Mouse (Mus musculus) heart, embryonic 13.5 days (tissue): Measurements from ENCODE around the gene Setd7. TPM values are rescaled to one million over a fixed set of nuclear protein-coding genes. Genes with fewer than 3 reads are reported as not detected.

Experiments
- ATAC-seq: fragments of 200-750 bp; cut with Nextera tagmentation; 2 replicates; pipeline ENCODE4 v1.8.0; 2017; ENCODE audit warnings: moderate TSS enrichment; ENCODE audit not compliant: insufficient number of reproducible peaks, low FRiP score, low TSS enrichment; ENCODE audit errors: extremely low read depth
- H3K27ac ChIP-seq: fragments of 300-500 bp; sonication (generic); replicated peaks from 2 replicates; pipeline ENCODE4 v1.5.1; 2015; ENCODE audit warnings: moderate library complexity, mild to moderate bottlenecking, inconsistent platforms
- H3K27me3 ChIP-seq: fragments of 300-500 bp; sonication (generic); replicated peaks from 2 replicates; pipeline ENCODE4 v1.6.1; 2015; ENCODE audit warnings: mild to moderate bottlenecking, inconsistent platforms
- H3K36me3 ChIP-seq: fragments of 300-500 bp; sonication (generic); 2 replicates; pipeline ENCODE4 v1.6.1; 2015; ENCODE audit warnings: mild to moderate bottlenecking, inconsistent platforms
- H3K4me1 ChIP-seq: fragments of 300-500 bp; sonication (generic); 2 replicates; pipeline ENCODE4 v1.6.1; 2015; ENCODE audit warnings: inconsistent platforms
- H3K4me2 ChIP-seq: fragments of 300-500 bp; sonication (generic); 2 replicates; pipeline ENCODE4 v1.6.1; 2015; ENCODE audit warnings: inconsistent platforms, mild to moderate bottlenecking, moderate library complexity
- H3K4me3 ChIP-seq: fragments of 300-500 bp; sonication (generic); 2 replicates; pipeline ENCODE4 v1.5.1; 2015; ENCODE audit warnings: moderate library complexity, mild to moderate bottlenecking, inconsistent platforms
- H3K9ac ChIP-seq: fragments of 300-500 bp; sonication (generic); 2 replicates; pipeline ENCODE4 v1.6.1; 2015; ENCODE audit warnings: inconsistent platforms, mild to moderate bottlenecking, moderate library complexity
- H3K9me3 ChIP-seq: fragments of 300-500 bp; sonication (generic); 2 replicates; pipeline ENCODE4 v1.6.1; 2016; ENCODE audit warnings: inconsistent platforms
- WGBS: fragments of 180-500 bp; shearing (Covaris S2); methylation state at CpG from one replicate; pipeline ENCODE4 v1.1.7; 2015; ENCODE audit warnings: mixed read lengths; 5-methylcytosine and 5-hydroxymethylcytosine counted together
- polyA plus RNA-seq: library from polyadenylated mRNA; unstranded; fragments of >200 nt; fragmentation: Nextera tagmentation; extraction: Ambion mirVana; gene quantifications from 2 replicates; pipeline ENCODE4 v1.2.1, GENCODE M21; 2015

Gene Setd7
- polyA plus RNA-seq, 1 experiment from 2014 or later: 3.8 TPM

DNA sequence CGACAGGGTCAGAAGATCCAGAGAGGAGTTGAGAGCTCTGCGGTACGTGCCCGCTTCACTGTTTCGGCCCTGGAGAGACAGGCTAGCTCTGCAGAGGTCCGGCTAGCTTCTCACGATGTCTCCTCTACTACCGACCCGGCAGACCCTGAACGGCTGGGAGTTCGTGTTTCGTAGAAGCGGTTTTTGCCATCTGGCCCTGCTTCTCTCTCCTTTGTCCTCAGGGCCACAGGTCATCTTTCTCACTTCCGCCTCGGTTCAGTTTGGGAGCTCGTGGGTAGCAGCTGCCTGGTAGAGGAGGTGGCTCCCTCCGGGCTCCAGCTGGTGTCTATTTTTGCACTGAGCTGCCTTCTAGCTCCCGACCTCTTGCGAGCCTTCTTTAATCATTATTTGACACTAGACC lies 55.2 kb downstream of the Setd7 start:
- H3K36me3 ChIP-seq: no peaks in the 10 kb centered on the region
- ATAC-seq: no peak
- H3K27ac ChIP-seq: no peak overlapping the region
- 66% methylated on average over 19 of the region's 19 CpGs for WGBS
- H3K27me3 ChIP-seq: no peaks in the 10 kb centered on the region
- H3K4me3 ChIP-seq: no peak overlapping the region
- H3K4me1 ChIP-seq: peaks cover 4% of the 10 kb centered on the region; the same call in 1 of the 2 replicates
- H3K9ac ChIP-seq: no peak overlapping the region
- no peaks in the 10 kb centered on the region for H3K9me3 ChIP-seq
- H3K4me2 ChIP-seq: no peak overlapping the region

DNA sequence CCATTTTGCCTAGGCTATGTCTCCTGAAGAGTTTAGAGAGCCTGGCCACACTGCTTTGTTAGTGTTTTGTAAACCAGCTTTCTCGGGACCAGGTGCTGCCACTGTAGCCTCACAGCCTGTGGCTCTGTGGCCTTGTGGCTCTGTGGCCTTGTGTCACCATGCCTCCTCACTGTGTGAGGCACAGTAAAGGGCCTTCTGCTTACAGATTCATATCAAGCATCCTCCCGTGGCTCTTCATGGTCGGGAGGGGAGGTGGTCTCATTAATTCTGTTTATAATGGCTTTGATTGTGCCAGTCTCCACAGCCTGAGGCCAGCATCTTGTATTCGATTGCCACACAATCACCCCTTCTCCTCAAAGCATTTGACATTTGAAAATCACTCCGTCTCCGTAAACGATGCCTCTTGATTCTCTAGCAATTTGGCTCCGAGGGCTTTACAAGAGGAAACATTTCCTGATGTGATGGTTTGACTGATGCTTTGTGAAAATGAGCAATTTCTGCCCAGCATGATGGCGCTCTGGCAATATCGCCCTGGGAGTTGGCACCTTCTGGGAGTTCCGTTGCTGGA lies 56.2 kb downstream of the Setd7 start:
- Histone ChIP-seq H3K4me1 (peaks cover 4% of the 10 kb centered on the region; the same call in 1 of the 2 replicates), H3K27ac (no peak overlapping the region), H3K9me3 (no peaks in the 10 kb centered on the region), H3K27me3 (no peaks in the 10 kb centered on the region), H3K9ac (no peak overlapping the region), H3K4me3 (no peak overlapping the region), H3K4me2 (no peak overlapping the region), H3K36me3 (no peaks in the 10 kb centered on the region)
- ATAC-seq: no peak
- 78% methylated on average over 11 of the region's 11 CpGs for WGBS

DNA sequence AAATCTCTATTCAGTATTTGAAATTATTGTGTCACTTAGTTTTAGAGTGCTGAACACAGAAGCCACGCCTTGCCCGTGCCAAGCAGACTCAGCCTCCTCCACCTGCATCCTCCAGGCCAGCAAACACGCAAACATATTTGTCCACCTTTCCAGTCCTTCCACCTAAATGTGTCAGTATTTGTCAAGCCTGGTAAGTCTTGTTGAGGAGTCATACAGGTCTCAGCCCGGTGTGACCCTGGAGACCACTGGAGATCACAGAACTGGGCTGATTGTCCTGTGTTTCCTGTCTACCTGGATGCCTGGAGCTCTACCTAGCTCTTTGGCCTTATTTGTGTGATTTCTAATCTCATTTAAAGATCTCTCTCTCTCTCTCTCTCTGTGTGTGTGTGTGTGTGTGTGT lies 60.8 kb downstream of the Setd7 start:
- H3K9ac ChIP-seq: no peak overlapping the region
- H3K27me3 ChIP-seq: no peaks in the 10 kb centered on the region
- H3K9me3 ChIP-seq: no peaks in the 10 kb centered on the region
- no peaks in the 10 kb centered on the region for H3K4me1 ChIP-seq
- H3K36me3 ChIP-seq: peaks cover 15% of the 10 kb centered on the region
- 91% methylated on average over 4 of the region's 4 CpGs for WGBS
- H3K4me3 ChIP-seq: no peak overlapping the region
- H3K27ac ChIP-seq: no peak overlapping the region
- ATAC-seq: no peak
- H3K4me2 ChIP-seq: no peak overlapping the region

DNA sequence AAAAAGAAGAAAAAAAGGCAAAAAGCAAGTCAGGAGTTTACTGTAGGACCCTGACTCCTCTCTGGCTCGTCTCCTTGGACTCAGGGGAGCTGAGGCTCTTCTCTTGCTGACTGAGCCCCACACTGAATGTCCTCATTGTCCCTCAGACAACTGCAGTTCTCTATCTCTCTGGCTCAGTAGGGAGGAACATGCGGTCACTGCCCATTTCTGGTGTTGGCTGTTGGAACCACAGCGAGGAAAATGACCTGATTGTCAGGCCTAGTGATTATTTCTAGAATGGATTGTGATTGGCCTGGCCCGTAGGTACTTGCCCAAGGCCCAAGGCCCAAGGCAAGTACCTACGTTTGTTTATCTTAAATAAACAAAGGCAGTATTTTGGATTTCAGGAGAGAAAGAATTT lies 62.0 kb downstream of the Setd7 start:
- Histone ChIP-seq H3K27ac (no peak overlapping the region), H3K4me3 (no peak overlapping the region), H3K4me2 (no peak overlapping the region), H3K4me1 (peaks cover 4% of the 10 kb centered on the region), H3K9ac (no peak overlapping the region), H3K36me3 (peaks cover 23% of the 10 kb centered on the region), H3K27me3 (no peaks in the 10 kb centered on the region), H3K9me3 (no peaks in the 10 kb centered on the region)
- 58% methylated on average over 5 of the region's 5 CpGs for WGBS
- ATAC-seq: no peak

DNA sequence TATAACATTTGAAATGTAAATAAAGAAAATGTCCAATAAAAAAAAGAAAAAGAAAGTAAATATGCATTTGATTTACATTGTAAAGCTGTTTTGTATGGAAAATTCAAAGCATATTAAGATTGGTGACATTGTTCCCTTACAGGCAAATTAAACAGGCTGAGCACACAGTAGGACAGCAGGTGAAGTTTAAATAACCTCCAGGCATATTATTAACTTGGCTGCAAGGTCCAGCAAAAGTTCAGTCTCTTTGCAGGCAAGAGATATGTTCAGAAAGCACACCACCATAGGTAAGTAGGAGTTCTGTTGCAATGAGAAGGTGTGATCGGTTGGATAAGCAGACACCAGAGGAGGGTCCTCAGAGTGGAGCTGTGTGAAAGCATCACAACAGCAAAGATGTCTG lies 62.7 kb downstream of the Setd7 start:
- ATAC-seq: no peak
- peaks cover 10% of the 10 kb centered on the region for H3K4me1 ChIP-seq
- WGBS: 97% methylated on average over 1 of the region's 1 CpGs

DNA sequence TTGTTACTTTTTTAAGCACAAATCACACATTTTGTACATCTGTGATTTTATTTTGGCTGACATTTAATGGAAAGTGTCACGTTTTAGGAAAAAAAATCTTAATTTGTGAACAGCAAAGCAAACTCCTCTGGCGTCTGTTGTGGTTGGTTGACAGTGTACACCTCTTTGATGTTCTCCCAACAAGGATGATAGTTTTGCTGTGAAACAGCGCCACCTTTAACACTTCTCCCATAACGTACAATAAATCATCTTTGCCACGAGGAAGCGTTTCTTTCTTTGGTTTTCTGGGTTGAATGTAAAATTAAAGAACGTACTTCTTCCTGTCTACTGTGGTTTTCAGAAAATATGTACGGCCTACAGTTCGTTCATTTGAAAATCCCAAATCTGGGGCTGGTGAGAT lies 65.0 kb downstream of the Setd7 start:
- H3K36me3 ChIP-seq: peaks cover 32% of the 10 kb centered on the region
- H3K4me2 ChIP-seq: no peak overlapping the region
- H3K9me3 ChIP-seq: no peaks in the 10 kb centered on the region
- WGBS: 91% methylated on average over 9 of the region's 9 CpGs
- H3K27me3 ChIP-seq: no peaks in the 10 kb centered on the region
- no peak for ATAC-seq
- H3K4me1 ChIP-seq: peaks cover 16% of the 10 kb centered on the region
- no peak overlapping the region for H3K9ac ChIP-seq
- H3K4me3 ChIP-seq: no peak overlapping the region
- H3K27ac ChIP-seq: no peak overlapping the region

More for the DNA sequence above, 62.7 kb downstream of the Setd7 start:
- no peak overlapping the region for H3K4me3 ChIP-seq
- no peaks in the 10 kb centered on the region for H3K27me3 ChIP-seq
- no peaks in the 10 kb centered on the region for H3K9me3 ChIP-seq
- H3K27ac ChIP-seq: no peak overlapping the region
- H3K36me3 ChIP-seq: peaks cover 30% of the 10 kb centered on the region
- H3K9ac ChIP-seq: no peak overlapping the region
- no peak overlapping the region for H3K4me2 ChIP-seq

DNA sequence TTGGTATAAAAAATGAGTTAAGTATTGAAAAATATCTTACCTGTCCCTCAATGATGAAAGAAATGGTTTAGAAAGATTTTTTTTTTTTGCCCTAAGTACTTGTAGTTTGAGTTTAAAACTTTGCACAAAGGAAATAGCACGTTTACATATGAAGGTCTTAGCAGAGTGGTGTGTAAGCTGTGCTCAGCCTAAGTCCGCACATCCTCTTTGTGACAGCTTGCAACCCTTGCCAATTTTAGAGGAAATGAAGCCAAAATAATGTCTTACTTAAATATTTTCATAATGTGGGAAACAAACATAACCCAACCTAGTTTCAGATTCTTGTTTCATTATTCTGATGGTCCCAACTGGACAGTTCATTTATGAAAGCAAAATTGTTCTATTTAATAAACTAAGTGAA lies 66.2 kb downstream of the Setd7 start:
- H3K9me3 ChIP-seq: no peaks in the 10 kb centered on the region
- H3K27me3 ChIP-seq: no peaks in the 10 kb centered on the region
- WGBS: 70% methylated on average over 2 of the region's 2 CpGs
- H3K36me3 ChIP-seq: peaks cover 32% of the 10 kb centered on the region
- H3K4me1 ChIP-seq: peaks cover 16% of the 10 kb centered on the region
- no peak overlapping the region for H3K4me2 ChIP-seq
- H3K4me3 ChIP-seq: no peak overlapping the region
- no peak overlapping the region for H3K9ac ChIP-seq
- H3K27ac ChIP-seq: no peak overlapping the region
- ATAC-seq: no peak

DNA sequence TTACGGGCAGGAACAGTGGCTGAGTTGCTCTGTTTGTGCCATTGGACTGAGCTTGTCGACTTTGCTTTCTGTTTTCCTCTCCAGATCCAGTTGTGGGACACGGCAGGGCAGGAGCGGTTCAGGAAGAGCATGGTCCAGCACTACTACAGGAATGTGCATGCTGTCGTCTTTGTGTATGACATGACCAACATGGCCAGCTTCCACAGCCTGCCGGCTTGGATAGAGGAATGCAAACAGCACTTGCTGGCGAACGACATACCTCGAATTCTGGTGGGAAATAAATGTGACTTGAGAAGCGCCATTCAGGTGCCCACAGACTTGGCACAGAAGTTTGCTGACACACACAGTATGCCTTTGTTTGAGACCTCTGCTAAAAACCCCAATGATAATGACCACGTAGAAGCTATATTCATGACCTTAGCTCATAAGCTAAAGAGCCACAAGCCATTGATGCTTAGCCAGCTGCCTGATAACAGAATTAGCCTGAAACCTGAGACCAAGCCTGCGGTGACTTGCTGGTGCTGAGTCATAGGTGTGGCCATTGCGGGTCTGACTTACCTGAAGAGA lies 67.3 kb downstream of the Setd7 start:
- H3K27ac ChIP-seq: peak overlapping the region; percentile 34; the same call in 1 of the 2 replicates
- H3K4me2 ChIP-seq: no peak overlapping the region
- H3K27me3 ChIP-seq: no peaks in the 10 kb centered on the region
- H3K4me1 ChIP-seq: peaks cover 16% of the 10 kb centered on the region
- no peak for ATAC-seq
- no peak overlapping the region for H3K4me3 ChIP-seq
- no peak overlapping the region for H3K9ac ChIP-seq
- H3K9me3 ChIP-seq: no peaks in the 10 kb centered on the region
- 65% methylated on average over 13 of the region's 13 CpGs for WGBS
- peaks cover 33% of the 10 kb centered on the region for H3K36me3 ChIP-seq

DNA sequence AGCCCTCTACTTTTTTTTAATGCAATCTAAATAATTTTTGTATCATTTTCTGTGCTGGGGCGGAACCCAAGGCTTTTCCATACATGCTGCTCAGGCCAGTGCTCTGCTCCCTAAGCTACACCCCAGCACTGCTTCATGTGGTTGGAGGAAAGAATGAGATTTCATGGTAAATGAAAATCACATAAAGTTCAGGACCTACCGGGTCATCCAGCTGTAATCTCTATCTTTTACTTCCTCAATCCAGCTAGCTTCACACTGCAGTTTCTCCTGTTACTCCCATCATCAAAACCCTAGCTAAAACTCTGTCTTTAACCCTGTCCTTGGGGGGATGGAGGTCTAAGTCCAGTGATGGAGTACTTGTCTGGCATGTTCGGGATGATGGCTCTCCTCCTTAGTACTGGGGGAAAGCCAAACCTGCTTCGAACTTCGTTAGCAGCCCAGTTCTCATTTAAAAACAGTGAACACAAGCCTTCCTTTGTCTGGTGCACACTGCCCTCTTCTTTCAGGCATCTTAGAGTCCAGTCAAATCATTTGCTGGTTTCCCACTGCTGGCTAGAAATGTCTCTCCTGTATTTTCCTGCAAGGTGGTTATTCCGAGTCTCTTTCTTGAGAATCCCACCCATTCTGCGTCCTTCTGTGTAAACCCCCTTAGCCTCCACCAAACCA lies 70.5 kb downstream of the Setd7 start:
- no peaks in the 10 kb centered on the region for H3K27me3 ChIP-seq
- H3K9ac ChIP-seq: no peak overlapping the region
- WGBS: 84% methylated on average over 7 of the region's 7 CpGs
- H3K27ac ChIP-seq: no peak overlapping the region
- no peak overlapping the region for H3K4me3 ChIP-seq
- no peak for ATAC-seq
- H3K4me2 ChIP-seq: no peak overlapping the region
- no peaks in the 10 kb centered on the region for H3K9me3 ChIP-seq
- peaks cover 27% of the 10 kb centered on the region for H3K36me3 ChIP-seq
- H3K4me1 ChIP-seq: peaks cover 30% of the 10 kb centered on the region

DNA sequence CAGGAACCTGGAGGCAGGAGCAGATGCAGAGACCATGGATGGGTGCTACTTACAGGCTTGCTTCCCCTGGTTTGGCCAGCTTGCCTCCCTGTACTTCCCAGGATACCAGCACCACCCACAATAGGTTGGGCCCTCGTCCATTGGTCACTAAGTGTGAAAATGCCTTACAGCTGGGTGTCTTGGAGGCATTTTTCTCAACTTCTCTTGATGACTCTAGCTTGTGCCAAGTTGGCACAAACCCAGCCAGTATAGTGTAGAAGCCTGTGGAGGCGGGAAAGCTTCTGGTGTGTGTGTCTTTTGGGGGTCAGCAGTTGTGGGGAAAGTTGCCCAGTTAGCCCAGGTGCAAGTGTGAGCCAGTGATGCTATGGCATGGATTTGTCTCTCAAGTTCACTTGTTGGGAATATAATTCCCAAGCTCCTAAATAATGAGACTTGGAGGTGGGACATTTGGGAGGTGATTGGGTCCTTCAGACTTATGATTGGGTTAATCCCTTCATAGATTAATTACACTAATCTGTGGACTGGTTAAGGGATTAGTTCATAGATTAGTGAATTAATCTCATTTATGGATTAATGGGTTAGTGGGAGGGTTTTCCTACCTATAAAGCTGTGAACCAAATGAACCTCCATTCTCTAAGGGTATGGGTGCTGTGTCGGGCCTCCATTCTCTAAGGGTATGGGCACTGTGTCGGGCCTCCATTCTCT lies 74.0 kb downstream of the Setd7 start:
- Histone ChIP-seq H3K4me1 (peaks cover 33% of the 10 kb centered on the region), H3K4me3 (no peak overlapping the region), H3K4me2 (no peak overlapping the region), H3K9ac (no peak overlapping the region), H3K27me3 (no peaks in the 10 kb centered on the region), H3K36me3 (peaks cover 7% of the 10 kb centered on the region; the same call in 1 of the 2 replicates), H3K9me3 (no peaks in the 10 kb centered on the region), H3K27ac (no peak overlapping the region)
- WGBS: 93% methylated on average over 4 of the region's 4 CpGs
- no peak for ATAC-seq

DNA sequence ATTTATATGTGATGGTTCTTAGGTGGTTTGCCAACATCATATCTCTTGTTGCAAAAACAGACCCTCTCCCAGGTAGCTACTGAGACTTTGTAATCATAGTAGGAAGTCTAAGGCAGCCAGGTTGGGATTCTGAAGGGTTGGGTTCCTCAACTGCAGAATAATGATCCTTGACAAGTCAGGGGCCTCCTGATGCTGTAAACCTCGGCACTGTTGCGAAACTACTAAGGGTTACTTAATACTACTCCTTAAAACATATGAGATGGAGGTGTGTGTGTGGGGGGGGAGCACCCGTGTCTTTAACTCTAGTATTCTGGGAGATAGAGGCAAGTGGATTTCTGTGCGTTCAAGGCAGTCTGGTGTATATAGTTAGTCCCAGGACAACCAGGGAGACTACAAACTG lies 75.3 kb downstream of the Setd7 start:
- Histone ChIP-seq H3K36me3 (peaks cover 7% of the 10 kb centered on the region; the same call in 1 of the 2 replicates), H3K27me3 (no peaks in the 10 kb centered on the region), H3K9me3 (no peaks in the 10 kb centered on the region), H3K4me2 (peak overlapping the region; percentile 90), H3K4me3 (peak overlapping the region; percentile 93), H3K9ac (peak overlapping the region; percentile 92), H3K4me1 (peaks cover 31% of the 10 kb centered on the region), H3K27ac (no peak overlapping the region)
- WGBS: 66% methylated on average over 4 of the region's 4 CpGs
- no peak for ATAC-seq
